Mouse (Mus musculus) midbrain, embryonic 12.5 days (tissue): ENCODE results near the gene Pde7b. TPM values are rescaled to one million over a fixed set of nuclear protein-coding genes. Genes with fewer than 3 reads are reported as not detected.

Source experiments
- ATAC-seq: fragments of 200-750 bp; cut with Nextera tagmentation; 2 replicates; pipeline ENCODE4 v1.8.0; 2017; ENCODE audit warnings: low read depth, moderate TSS enrichment, moderate library complexity; ENCODE audit not compliant: low FRiP score
- H3K27ac ChIP-seq: fragments of 300-500 bp; sonication (generic); replicated peaks from 2 replicates; pipeline ENCODE4 v1.5.1; 2016; ENCODE audit warnings: mild to moderate bottlenecking
- H3K27me3 ChIP-seq: fragments of 300-500 bp; sonication (generic); 2 replicates; pipeline ENCODE4 v1.6.1; 2016; ENCODE audit warnings: mild to moderate bottlenecking
- H3K36me3 ChIP-seq: fragments of 300-500 bp; sonication (generic); 2 replicates; pipeline ENCODE4 v1.6.1; 2016
- H3K4me1 ChIP-seq: fragments of 300-500 bp; sonication (generic); 2 replicates; pipeline ENCODE4 v1.6.1; 2016
- H3K4me2 ChIP-seq: fragments of 300-500 bp; sonication (generic); replicated peaks from 2 replicates; pipeline ENCODE4 v1.6.1; 2016; ENCODE audit warnings: mild to moderate bottlenecking, moderate library complexity
- H3K4me3 ChIP-seq: fragments of 300-500 bp; sonication (generic); 2 replicates; pipeline ENCODE4 v1.5.1; 2016; ENCODE audit warnings: mild to moderate bottlenecking
- H3K9ac ChIP-seq: fragments of 300-500 bp; sonication (generic); replicated peaks from 2 replicates; pipeline ENCODE4 v1.6.1; 2016; ENCODE audit warnings: mild to moderate bottlenecking, moderate library complexity
- H3K9me3 ChIP-seq: fragments of 300-500 bp; sonication (generic); 2 replicates; pipeline ENCODE4 v1.6.1; 2016; ENCODE audit warnings: mild to moderate bottlenecking
- WGBS: fragments of 180-500 bp; shearing (Covaris S2); methylation state at CpG from one replicate; pipeline ENCODE4 v1.1.7; 2016; 5-methylcytosine and 5-hydroxymethylcytosine counted together
- polyA plus RNA-seq: library from polyadenylated mRNA; unstranded; fragments of >200 nt; fragmentation: Nextera tagmentation; extraction: Ambion mirVana; gene quantifications from 2 replicates; pipeline ENCODE4 v1.2.1, GENCODE M21; 2016

Gene Pde7b
- polyA plus RNA-seq: 3.0 and 3.2 TPM in 2 replicates

DNA sequence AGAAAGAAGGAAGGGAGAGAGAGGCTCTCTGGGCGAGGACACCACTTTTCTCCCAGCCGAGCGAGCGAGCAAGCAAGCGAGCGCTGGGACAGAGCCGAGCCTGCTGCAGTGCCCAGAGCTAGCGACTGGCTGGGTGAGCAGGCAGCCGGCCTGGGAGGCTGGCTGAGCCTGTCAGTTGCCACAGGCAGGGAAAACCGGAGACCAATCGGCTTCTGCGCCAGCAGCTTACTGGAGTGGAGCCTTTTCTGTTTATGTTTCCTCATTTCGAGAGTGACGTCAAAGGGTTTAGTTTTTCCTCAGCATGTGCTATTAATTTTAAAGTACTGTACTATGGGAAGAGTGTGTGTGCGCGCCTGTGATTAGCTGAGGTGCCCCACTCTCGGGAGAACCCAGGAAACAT, at the start of gene Pde7b:
Gene Pde7b (minus strand): TSS at position 173 of the 400 bp plus-strand sequence.
- H3K36me3 ChIP-seq: no peaks in the 10 kb centered on the region
- no peaks in the 10 kb centered on the region for H3K9me3 ChIP-seq
- H3K4me3 ChIP-seq: peak within 1 kb of the TSS; percentile 28
- H3K27me3 ChIP-seq: peaks cover 5% of the 10 kb centered on the region; the same call in 1 of the 2 replicates
- H3K4me2 ChIP-seq: peak within 1 kb of the TSS; percentile 49
- peaks cover 30% of the 10 kb centered on the region for H3K4me1 ChIP-seq
- WGBS: 14% methylated on average over 17 of the region's 17 CpGs
- no peak within 1 kb of the TSS for H3K27ac ChIP-seq
- H3K9ac ChIP-seq: peak within 1 kb of the TSS; percentile 28; the same call in 1 of the 2 replicates
- peak; percentile 91 for ATAC-seq

DNA sequence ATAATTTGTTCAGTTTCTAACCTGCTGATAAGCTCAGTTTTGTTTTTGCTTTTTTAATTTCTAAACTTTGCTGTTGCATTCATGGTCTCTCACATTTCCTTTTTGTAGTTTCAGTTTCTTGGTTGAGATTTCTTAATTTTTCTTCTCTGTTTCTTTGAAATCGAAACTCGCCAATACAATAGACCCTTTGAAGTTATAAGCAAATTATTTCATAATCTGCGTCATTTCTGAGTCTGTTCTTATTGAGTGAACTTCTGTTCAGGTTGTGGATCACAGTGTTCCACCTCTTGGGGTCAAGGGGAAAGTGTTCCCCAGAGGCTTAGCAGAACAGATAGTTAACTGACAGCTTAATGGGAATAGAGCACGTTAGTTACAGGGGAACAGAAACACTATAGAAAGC, 47.2 kb upstream of the Pde7b start:
- Histone ChIP-seq H3K27ac (no peak overlapping the region), H3K9ac (no peak overlapping the region), H3K27me3 (no peaks in the 10 kb centered on the region), H3K4me2 (no peak overlapping the region), H3K4me1 (peaks cover 3% of the 10 kb centered on the region; the same call in 1 of the 2 replicates), H3K4me3 (no peak overlapping the region), H3K36me3 (no peaks in the 10 kb centered on the region), H3K9me3 (no peaks in the 10 kb centered on the region)
- no peak for ATAC-seq
- 80% methylated on average over 4 of the region's 4 CpGs for WGBS

DNA sequence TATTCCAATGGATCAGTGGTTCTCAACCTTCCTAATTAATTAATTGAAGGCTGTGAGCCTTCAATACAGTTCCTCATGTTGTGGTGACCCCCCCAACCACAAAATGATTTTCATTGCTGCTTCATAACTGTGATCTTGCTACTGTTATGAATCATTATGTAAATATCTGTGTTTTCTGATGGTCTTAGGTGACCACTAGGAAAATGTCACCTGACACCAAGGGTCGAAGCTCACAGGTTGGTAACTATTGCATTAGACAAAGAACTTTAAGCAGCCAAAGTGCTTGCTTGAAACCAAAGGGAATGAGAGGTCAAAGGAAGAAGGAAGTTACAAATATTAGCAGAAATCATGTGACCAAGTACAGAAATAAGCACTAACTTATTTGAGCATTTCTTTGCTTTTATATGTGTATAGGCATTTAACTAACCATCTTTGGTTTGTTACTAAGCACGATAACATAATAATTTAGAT, 45.6 kb upstream of the Pde7b start:
- Histone ChIP-seq H3K27ac (no peak overlapping the region), H3K4me3 (no peak overlapping the region), H3K36me3 (no peaks in the 10 kb centered on the region), H3K4me2 (no peak overlapping the region), H3K9ac (no peak overlapping the region), H3K9me3 (no peaks in the 10 kb centered on the region), H3K27me3 (no peaks in the 10 kb centered on the region), H3K4me1 (peaks cover 3% of the 10 kb centered on the region; the same call in 1 of the 2 replicates)
- no peak for ATAC-seq
- WGBS: 83% methylated on average over 2 of the region's 2 CpGs

DNA sequence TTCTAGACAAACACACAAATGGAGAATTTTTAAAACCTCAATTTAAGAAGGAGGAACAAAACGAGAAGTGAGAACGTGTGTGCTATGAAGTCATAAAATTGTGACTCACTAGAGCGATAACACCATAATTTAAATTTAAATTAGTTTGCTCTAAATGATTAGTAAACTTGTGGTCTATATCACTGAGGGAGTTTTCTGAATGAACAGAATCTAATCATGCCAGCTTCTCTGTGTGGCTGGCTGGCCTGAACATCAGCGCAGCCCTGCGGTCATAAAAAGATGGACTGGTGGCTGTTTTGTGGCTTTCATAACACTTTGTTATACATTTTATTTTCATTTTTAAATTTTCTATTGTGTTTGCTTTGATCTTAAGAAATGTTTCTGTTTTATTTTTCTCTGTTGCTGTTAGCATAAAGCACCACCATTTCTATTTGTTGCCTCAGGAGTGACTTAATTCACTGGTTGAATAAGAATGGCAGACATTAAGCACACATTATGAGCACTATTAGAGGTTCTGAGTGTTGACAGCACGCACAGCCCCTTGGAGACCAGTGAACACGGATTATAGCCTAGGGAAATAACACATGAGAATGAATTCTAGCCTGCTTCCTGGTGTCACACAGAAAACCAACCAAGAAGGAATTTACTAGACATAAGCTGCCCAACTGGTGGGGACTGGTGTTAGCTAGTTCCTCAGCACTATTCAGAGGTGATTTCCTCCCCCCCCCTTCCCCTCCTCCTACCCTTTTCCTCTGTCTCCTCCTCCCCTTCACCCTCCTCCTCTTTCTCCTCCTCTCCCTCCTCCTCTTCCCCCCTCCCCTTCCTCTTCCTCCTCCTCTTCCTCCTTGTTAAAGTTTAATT, 44.9 kb upstream of the Pde7b start:
- WGBS: 75% methylated on average over 7 of the region's 7 CpGs
- no peak overlapping the region for H3K27ac ChIP-seq
- H3K9me3 ChIP-seq: no peaks in the 10 kb centered on the region
- H3K9ac ChIP-seq: no peak overlapping the region
- no peaks in the 10 kb centered on the region for H3K36me3 ChIP-seq
- no peak overlapping the region for H3K4me3 ChIP-seq
- H3K4me2 ChIP-seq: no peak overlapping the region
- no peaks in the 10 kb centered on the region for H3K27me3 ChIP-seq
- ATAC-seq: no peak
- H3K4me1 ChIP-seq: peaks cover 3% of the 10 kb centered on the region; the same call in 1 of the 2 replicates

DNA sequence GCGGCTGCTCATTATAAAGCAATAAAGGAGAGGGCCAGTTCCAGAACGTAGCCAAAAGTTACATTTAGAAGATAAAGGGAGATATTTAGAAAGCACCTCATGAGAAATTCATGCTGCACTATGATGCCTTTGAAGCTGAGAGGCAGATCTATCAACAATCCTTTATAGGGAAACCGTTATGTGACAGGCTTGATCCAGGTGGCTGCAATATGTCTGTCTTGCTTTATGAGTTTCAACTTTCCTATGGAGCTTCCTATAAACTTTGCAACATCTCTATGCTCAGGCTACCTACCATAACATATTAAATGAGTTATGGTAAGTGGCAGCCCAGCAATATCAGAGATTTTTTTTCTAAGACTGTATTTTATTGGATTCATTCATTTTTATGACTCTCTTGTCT, 39.5 kb upstream of the Pde7b start:
- no peak for ATAC-seq
- Histone ChIP-seq H3K9ac (no peak overlapping the region), H3K9me3 (no peaks in the 10 kb centered on the region), H3K4me3 (no peak overlapping the region), H3K27me3 (no peaks in the 10 kb centered on the region), H3K4me2 (no peak overlapping the region), H3K36me3 (no peaks in the 10 kb centered on the region), H3K27ac (no peak overlapping the region), H3K4me1 (no peaks in the 10 kb centered on the region)
- WGBS: 84% methylated on average over 3 of the region's 3 CpGs

DNA sequence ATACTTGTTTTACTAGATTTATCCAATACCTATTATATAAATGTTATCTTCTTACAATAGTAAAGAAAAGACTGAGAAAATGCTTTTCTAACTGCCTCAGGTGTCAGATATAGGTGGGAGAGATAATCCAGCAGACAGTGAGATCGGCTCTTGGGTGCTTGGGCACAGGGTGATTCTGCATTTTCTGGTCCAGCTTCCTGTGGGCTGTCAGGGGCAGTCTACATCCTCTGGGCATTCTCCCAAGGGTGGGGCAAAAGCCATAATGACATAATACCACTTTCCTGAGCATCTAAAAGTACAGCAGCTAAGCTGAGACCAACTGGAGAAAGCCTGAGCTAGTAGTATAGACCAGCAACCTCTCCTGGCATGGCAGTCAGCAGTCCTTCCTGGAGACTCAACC, 34.1 kb upstream of the Pde7b start:
- H3K9me3 ChIP-seq: no peaks in the 10 kb centered on the region
- H3K36me3 ChIP-seq: no peaks in the 10 kb centered on the region
- ATAC-seq: no peak
- H3K4me1 ChIP-seq: no peaks in the 10 kb centered on the region
- no peak overlapping the region for H3K4me2 ChIP-seq
- 93% methylated on average over 1 of the region's 1 CpGs for WGBS
- no peak overlapping the region for H3K9ac ChIP-seq
- no peak overlapping the region for H3K4me3 ChIP-seq
- H3K27ac ChIP-seq: no peak overlapping the region
- H3K27me3 ChIP-seq: no peaks in the 10 kb centered on the region

DNA sequence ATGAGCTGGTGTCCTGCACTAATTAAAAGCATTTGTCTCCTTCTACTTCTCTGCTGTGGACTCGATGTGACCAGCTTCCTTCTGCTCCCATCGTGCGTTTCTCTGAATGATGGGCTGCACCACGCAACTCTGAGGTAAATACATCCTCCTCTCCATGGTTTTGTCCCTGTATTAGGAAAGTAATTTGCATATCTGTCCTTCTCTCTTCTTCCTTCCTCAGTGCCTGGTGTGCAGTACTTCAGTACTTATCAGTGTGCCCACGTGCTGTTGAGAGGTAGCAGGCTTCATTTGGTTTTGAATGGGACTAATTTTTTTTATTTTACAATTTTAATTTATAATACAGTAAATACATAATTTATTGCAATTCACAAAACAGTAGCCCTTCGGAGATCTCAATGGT, 33.4 kb upstream of the Pde7b start:
- H3K4me2 ChIP-seq: no peak overlapping the region
- no peaks in the 10 kb centered on the region for H3K4me1 ChIP-seq
- no peak for ATAC-seq
- no peaks in the 10 kb centered on the region for H3K27me3 ChIP-seq
- H3K36me3 ChIP-seq: no peaks in the 10 kb centered on the region
- H3K9ac ChIP-seq: no peak overlapping the region
- no peaks in the 10 kb centered on the region for H3K9me3 ChIP-seq
- 79% methylated on average over 6 of the region's 6 CpGs for WGBS
- no peak overlapping the region for H3K4me3 ChIP-seq
- H3K27ac ChIP-seq: no peak overlapping the region

DNA sequence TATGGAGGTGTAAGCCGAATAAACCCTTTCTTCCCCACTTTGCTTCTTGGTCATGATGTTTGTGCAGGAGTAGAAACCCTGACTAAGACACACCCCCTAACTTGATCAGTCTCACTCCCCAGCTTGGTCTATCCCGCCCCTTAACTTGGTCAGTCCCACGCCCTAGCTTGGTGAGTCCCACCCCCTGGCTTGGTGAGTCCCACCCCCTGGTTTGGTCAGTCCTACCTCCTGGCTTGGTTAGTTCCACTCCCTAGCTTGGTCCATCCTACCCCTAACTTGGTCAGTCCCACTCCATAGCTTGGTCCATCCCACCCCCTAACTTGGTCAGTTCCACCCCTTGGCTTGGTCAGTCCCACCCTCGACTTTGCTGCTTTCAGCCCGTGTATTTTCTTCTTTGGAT, 31.3 kb upstream of the Pde7b start:
- WGBS: 82% methylated on average over 5 of the region's 5 CpGs
- Histone ChIP-seq H3K9me3 (no peaks in the 10 kb centered on the region), H3K27me3 (no peaks in the 10 kb centered on the region), H3K36me3 (no peaks in the 10 kb centered on the region), H3K4me2 (no peak overlapping the region), H3K4me1 (no peaks in the 10 kb centered on the region), H3K27ac (no peak overlapping the region), H3K9ac (no peak overlapping the region), H3K4me3 (no peak overlapping the region)
- ATAC-seq: no peak

DNA sequence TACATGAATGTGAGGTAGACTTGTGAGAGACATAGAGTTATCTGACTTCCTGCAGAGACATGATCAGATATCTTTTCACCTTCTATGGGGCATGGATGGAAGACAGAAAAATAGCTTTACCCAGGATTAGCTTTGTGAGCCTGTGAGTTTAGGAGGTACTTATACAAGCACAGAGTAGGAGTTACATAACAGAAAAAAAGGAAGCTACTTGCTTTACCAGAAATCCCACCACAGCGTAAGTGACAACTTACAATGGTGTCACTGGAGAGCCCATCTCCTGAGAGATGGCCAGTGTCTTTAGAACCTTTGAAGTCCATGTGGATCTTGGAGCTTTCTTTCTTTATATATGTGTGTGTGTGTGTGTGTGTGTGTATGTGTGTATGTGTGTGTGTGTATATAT, 28.0 kb upstream of the Pde7b start:
- Histone ChIP-seq H3K27me3 (no peaks in the 10 kb centered on the region), H3K36me3 (no peaks in the 10 kb centered on the region), H3K4me3 (no peak overlapping the region), H3K27ac (no peak overlapping the region), H3K9ac (no peak overlapping the region), H3K4me1 (no peaks in the 10 kb centered on the region), H3K9me3 (no peaks in the 10 kb centered on the region), H3K4me2 (no peak overlapping the region)
- no peak for ATAC-seq
- WGBS: 100% methylated on average over 1 of the region's 1 CpGs

DNA sequence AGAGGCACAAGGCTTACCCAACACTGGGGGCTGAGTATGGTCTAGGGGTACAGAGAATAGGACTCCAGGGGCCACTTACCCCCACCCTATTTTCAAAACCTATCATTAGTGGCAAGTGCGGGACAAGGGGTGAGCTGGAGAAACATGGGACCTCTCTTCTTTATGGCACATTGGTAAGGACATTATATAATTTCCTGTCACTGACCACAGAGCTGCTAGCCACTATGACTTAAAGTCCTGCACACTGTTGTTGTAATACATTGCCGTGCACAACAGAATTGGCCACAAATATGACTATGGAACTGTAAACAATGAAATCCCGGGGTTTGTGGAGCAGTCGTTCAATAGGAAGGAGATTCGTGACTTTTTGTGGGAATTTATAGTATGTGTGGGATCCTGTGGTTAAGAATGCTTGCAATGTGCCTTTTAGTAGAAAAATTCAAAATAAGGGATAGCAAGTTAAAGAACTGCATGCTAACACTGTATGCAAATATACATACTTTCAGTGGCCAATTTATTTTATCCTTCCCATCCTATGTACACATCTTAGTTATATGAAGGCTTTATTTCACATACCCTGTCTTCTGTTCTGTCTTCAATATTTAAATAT, 25.9 kb upstream of the Pde7b start:
- Histone ChIP-seq H3K4me3 (no peak overlapping the region), H3K9ac (no peak overlapping the region), H3K27me3 (no peaks in the 10 kb centered on the region), H3K4me2 (no peak overlapping the region), H3K4me1 (no peaks in the 10 kb centered on the region), H3K9me3 (no peaks in the 10 kb centered on the region), H3K27ac (no peak overlapping the region), H3K36me3 (no peaks in the 10 kb centered on the region)
- WGBS: 94% methylated on average over 5 of the region's 5 CpGs
- no peak for ATAC-seq

DNA sequence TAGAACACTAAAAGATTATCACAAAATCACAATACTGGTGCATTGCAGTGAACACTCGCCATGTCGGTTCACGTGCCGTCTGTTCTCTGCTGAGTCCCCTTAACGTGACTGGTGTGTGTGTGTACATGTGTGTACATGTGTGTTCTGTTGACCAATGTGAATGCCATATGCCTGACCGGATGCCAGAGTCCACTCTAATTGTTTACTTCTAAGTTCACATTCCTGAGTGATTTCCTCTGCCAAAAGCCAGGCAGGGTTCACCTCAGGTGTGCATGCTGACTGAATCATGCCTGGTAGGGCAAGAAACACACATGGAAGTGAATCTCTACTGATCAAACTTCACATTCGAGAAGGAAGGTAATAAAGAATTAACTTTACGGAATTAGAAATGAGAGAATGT, 24.1 kb upstream of the Pde7b start:
- Histone ChIP-seq H3K9me3 (no peaks in the 10 kb centered on the region), H3K27ac (no peak overlapping the region), H3K27me3 (no peaks in the 10 kb centered on the region), H3K4me1 (no peaks in the 10 kb centered on the region), H3K4me3 (no peak overlapping the region), H3K4me2 (no peak overlapping the region), H3K9ac (no peak overlapping the region), H3K36me3 (no peaks in the 10 kb centered on the region)
- no peak for ATAC-seq
- WGBS: 95% methylated on average over 8 of the region's 8 CpGs

DNA sequence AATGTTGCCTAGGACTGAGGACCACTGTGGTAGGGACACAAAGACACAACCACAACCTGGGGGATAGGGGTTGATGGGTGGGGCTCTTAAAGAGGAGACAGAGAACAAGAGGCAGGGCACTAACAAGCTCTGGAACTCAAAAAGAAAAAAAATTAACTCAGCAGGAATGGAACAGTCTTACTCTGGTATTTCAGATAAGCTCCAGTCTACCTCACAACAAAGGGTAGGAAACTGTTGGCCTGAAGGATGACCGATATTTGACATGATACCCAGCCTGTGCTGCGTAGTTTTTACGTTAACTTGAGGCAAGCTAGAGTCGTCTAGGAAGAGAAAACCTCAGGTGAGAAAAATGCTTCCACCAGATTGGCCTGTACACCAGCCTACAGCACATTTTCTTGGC, 22.4 kb upstream of the Pde7b start:
- Histone ChIP-seq H3K9me3 (no peaks in the 10 kb centered on the region), H3K4me3 (no peak overlapping the region), H3K27ac (no peak overlapping the region), H3K9ac (no peak overlapping the region), H3K27me3 (no peaks in the 10 kb centered on the region), H3K36me3 (no peaks in the 10 kb centered on the region), H3K4me2 (no peak overlapping the region), H3K4me1 (no peaks in the 10 kb centered on the region)
- 95% methylated on average over 4 of the region's 4 CpGs for WGBS
- ATAC-seq: no peak
